Mouse (Mus musculus) kidney, postnatal 0 days (tissue): ENCODE data around the gene Birc3. TPM values are rescaled to one million over a fixed set of nuclear protein-coding genes. Genes with fewer than 3 reads are reported as not detected.

Experiments
- ATAC-seq: fragments of 200-750 bp; cut with Nextera tagmentation; replicated peaks from 2 replicates; pipeline ENCODE4 v1.8.0; 2017; ENCODE audit warnings: low read depth, moderate number of reproducible peaks, moderate TSS enrichment, moderate library complexity; ENCODE audit not compliant: low FRiP score
- DNase-seq: peaks from one replicate; pipeline ENCODE4 v3.0.0-alpha.2; 2016; ENCODE audit warnings: low spot score
- H3K27ac ChIP-seq: fragments of 300-500 bp; sonication (generic); 2 replicates; pipeline ENCODE4 v1.5.1; 2014; ENCODE audit warnings: mild to moderate bottlenecking
- H3K27me3 ChIP-seq: fragments of 300-500 bp; sonication (generic); 2 replicates; pipeline ENCODE4 v1.6.1; 2014; ENCODE audit warnings: low read length, mixed read lengths; ENCODE audit not compliant: insufficient read depth
- H3K36me3 ChIP-seq: fragments of 300-500 bp; sonication (generic); 2 replicates; pipeline ENCODE4 v1.6.1; 2014; ENCODE audit warnings: low read length, mixed read lengths; ENCODE audit not compliant: insufficient read depth
- H3K4me1 ChIP-seq: fragments of 300-500 bp; sonication (generic); replicated peaks from 2 replicates; pipeline ENCODE4 v1.6.1; 2014; ENCODE audit warnings: antibody characterized with exemption, low read length, mixed read lengths; ENCODE audit not compliant: insufficient read depth
- H3K4me2 ChIP-seq: fragments of 300-500 bp; sonication (generic); 2 replicates; pipeline ENCODE4 v1.6.1; 2014; ENCODE audit warnings: mild to moderate bottlenecking, low read length, moderate library complexity, mixed read lengths
- H3K4me3 ChIP-seq: fragments of 300-500 bp; sonication (generic); replicated peaks from 2 replicates; pipeline ENCODE4 v1.5.1; 2014; ENCODE audit warnings: low read depth, low read length
- H3K9ac ChIP-seq: fragments of 300-500 bp; sonication (generic); 2 replicates; pipeline ENCODE4 v1.6.1; 2014; ENCODE audit warnings: low read depth, low read length
- H3K9me3 ChIP-seq: fragments of 300-500 bp; sonication (generic); replicated peaks from 2 replicates; pipeline ENCODE4 v1.6.1; 2016; ENCODE audit warnings: low read length, inconsistent platforms, mixed read lengths
- CTCF ChIP-seq: IDR thresholded peaks from 2 replicates; pipeline ENCODE4 v1.5.1; 2016; ENCODE audit warnings: antibody characterized with exemption, low read depth, mild to moderate bottlenecking, moderate library complexity
- WGBS: fragments of 180-500 bp; shearing (Covaris S2); extraction: QIAGEN DNeasy Blood & Tissue Kit; methylation state at CpG from one replicate; pipeline ENCODE4 v1.1.7; 2014; 5-methylcytosine and 5-hydroxymethylcytosine counted together
- polyA plus RNA-seq: library from polyadenylated mRNA; unstranded; fragments of >200 nt; fragmentation: Nextera tagmentation; extraction: Ambion mirVana; gene quantifications from 2 replicates; pipeline ENCODE4 v1.2.1, GENCODE M21; 2015

The Birc3 gene
- polyA plus RNA-seq: 5.3 and 7.2 TPM in 2 replicates

DNA sequence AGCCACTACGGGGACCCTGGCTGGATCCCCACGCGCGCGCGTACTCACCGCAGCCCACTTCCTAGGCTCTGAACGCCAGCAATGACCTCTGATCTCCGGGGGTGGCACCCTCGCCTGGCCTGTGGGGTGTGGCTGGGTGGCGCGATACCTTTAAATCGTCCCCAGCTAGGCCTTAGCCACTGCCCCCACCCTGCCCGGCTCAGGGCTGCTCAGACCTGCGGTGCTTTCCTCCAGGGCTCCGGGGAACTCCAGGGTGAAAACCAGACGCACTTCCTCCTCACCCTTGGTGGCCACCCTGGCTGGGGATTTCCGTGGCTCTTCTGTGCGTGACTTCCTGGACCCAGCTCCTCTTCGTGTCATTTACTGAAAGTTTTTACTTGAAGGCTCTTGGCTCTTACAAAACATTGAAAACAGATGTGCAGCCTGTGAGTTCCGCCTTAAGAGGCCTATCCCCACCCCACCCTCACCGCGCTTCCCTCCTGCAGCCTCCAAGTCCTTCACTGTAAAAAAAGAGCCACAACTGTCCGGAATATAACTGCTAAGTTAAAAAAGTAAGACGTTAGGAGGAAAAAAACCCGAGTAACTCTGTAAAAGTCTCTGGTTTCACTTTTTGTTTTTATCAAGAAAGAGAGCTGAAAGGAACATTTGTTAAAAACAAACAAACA, at the start of gene Birc3:
Birc3 (minus strand) TSS at position 412 of the 665 bp plus-strand sequence.
- Histone ChIP-seq H3K27ac (peak within 1 kb of the TSS; percentile 71), H3K4me1 (peaks cover 7% of the 10 kb centered on the region; the same call in 1 of the 2 replicates), H3K9ac (peak within 1 kb of the TSS; percentile 50), H3K27me3 (no peaks in the 10 kb centered on the region), H3K4me3 (peak within 1 kb of the TSS; percentile 50), H3K4me2 (peak within 1 kb of the TSS; percentile 56), H3K9me3 (no peaks in the 10 kb centered on the region), H3K36me3 (no peaks in the 10 kb centered on the region)
- DNase-seq (peak; percentile 73), ATAC-seq (peak; percentile 93)
- TF ChIP-seq CTCF: no peak
- WGBS: 3% methylated on average over 26 of the region's 26 CpGs

DNA sequence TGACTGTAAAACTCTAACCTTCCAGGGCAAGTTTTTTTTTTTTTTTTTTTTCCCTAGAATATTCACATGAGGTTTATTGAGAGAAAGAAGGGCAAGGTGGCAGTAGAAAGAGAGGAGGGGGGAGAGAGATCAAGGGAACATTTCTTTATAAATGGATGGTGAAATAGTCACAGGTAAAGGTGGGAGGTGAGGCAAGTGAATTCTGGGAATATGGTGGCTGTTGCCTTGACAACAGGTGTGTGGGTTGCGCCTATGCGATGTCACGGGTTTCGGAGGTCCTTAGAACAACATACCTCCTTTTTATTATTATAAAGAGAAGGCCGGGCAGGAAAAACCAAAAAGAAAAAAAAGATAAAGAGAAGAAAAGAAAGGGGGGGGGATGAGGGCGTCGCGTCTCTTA, 41.9 kb upstream of the Birc3 start:
- Histone ChIP-seq H3K27ac (no peak overlapping the region), H3K4me1 (no peaks in the 10 kb centered on the region), H3K27me3 (no peaks in the 10 kb centered on the region), H3K9ac (no peak overlapping the region), H3K36me3 (no peaks in the 10 kb centered on the region), H3K4me2 (peak overlapping the region; percentile 30; the same call in 1 of the 2 replicates), H3K4me3 (no peak overlapping the region), H3K9me3 (no peaks in the 10 kb centered on the region)
- WGBS: 53% methylated on average over 8 of the region's 8 CpGs
- no peak for ATAC-seq
- DNase-seq: no peak
- TF ChIP-seq CTCF: no peak

DNA sequence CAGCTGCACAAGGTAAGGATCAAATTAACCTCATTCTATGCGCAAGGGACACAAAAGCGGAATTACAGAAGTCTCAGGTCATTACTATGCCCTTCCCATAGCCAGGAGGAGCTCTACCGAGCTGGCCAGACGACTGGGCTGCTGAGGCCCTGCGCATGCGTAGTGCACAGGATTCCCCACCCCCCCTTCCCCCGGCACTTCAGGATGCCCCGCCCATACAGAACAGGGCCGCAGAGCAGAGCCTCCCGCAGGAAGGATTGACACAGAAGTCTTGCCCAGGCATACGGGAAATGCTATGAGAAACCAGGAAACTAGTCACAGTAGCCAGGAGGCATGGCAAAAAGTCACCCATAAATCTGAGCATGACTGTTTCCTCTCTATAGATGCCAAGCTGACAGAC, 41.5 kb upstream of the Birc3 start:
- Histone ChIP-seq H3K4me3 (no peak overlapping the region), H3K9me3 (no peaks in the 10 kb centered on the region), H3K27me3 (no peaks in the 10 kb centered on the region), H3K4me1 (no peaks in the 10 kb centered on the region), H3K27ac (no peak overlapping the region), H3K36me3 (no peaks in the 10 kb centered on the region), H3K4me2 (peak overlapping the region; percentile 30), H3K9ac (no peak overlapping the region)
- ATAC-seq (peak; percentile 93), DNase-seq (peak; percentile 90)
- peak; percentile 64 for TF ChIP-seq CTCF
- WGBS: 4% methylated on average over 11 of the region's 11 CpGs

DNA sequence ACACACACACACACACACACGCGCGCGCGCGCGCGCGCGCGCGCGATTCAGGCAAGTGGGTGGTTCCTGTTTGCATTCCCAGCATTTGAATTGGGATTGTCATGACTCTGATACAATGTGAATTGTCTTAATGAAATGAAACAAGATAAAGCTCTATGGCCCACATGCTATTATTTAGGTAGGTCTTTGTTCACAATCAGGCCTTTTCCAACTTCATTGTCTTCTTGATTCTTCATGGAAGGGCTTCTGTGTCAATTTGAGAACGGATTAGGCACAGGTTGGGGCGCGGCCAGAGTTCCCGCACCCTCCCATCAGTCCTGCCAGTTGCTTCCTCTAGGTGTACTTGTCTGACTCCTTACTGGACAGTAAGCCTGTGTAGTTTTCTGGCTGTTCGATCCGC, 41.0 kb upstream of the Birc3 start:
- no peak overlapping the region for H3K27ac ChIP-seq
- no peak overlapping the region for H3K4me3 ChIP-seq
- ATAC-seq: peak; percentile 3; the same call in 1 of the 2 replicates
- no peak for TF ChIP-seq CTCF
- H3K9ac ChIP-seq: no peak overlapping the region
- no peaks in the 10 kb centered on the region for H3K36me3 ChIP-seq
- no peak for DNase-seq
- H3K4me2 ChIP-seq: peak overlapping the region; percentile 27
- H3K9me3 ChIP-seq: no peaks in the 10 kb centered on the region
- no peaks in the 10 kb centered on the region for H3K27me3 ChIP-seq
- no peaks in the 10 kb centered on the region for H3K4me1 ChIP-seq
- 66% methylated on average over 19 of the region's 19 CpGs for WGBS

DNA sequence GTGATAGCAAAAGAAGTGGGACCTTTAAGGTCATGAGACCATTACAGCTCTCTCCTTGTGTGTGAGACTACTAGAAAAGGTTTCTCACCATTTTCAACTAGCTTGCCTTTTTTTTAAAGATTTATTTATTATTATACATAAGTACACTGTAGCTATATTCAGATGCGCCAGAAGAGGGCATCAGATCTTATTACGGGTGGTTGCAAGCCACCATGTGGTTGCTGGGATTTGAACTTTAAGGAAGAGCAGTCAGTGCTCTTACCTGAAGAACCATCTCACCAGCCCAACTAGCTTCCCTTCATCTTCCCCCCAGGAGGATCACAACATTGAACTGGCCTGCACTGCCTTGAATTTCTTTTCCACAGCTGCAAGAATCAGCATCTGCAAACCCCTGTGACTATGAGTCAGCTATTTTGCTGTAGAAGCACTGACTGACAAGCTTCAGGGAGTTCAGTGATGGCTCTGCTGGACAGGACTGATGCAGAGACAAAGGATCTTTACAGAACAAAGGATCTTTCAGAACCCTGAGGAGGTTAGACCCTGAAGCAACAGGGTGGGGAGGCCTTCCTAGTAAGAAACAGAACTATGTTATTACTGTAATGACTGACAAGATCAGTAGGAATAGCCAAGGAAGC, 34.5 kb upstream of the Birc3 start:
- no peak overlapping the region for H3K4me3 ChIP-seq
- ATAC-seq (no peak), DNase-seq (no peak)
- H3K9ac ChIP-seq: no peak overlapping the region
- peak; percentile 13; the same call in 1 of the 2 replicates for TF ChIP-seq CTCF
- no peaks in the 10 kb centered on the region for H3K4me1 ChIP-seq
- H3K27ac ChIP-seq: no peak overlapping the region
- H3K27me3 ChIP-seq: no peaks in the 10 kb centered on the region
- WGBS: 96% methylated on average over 2 of the region's 2 CpGs
- H3K9me3 ChIP-seq: no peaks in the 10 kb centered on the region
- no peaks in the 10 kb centered on the region for H3K36me3 ChIP-seq
- H3K4me2 ChIP-seq: no peak overlapping the region

DNA sequence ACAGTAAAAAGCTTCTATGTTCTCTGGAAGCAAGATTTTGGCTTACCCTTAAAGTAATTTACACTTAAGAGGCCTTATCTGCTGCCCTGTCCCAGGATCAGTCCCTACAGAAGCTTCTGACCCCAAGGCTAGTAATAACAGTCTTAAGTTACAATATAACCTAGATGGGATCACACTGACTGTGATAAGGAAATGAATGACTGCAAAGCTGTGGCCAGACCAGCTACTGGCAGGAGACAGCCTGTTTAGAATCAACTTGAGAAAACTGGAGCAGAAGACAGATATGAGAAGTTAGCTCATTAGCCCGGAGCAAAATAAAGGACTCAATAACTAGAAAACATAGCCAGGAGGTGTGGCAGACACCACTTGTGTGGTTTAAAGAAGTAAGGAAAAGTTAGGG, 33.6 kb upstream of the Birc3 start:
- H3K36me3 ChIP-seq: no peaks in the 10 kb centered on the region
- 74% methylated on average over 1 of the region's 1 CpGs for WGBS
- H3K27me3 ChIP-seq: no peaks in the 10 kb centered on the region
- no peak overlapping the region for H3K9ac ChIP-seq
- no peak overlapping the region for H3K4me2 ChIP-seq
- DNase-seq: no peak
- H3K4me3 ChIP-seq: no peak overlapping the region
- TF ChIP-seq CTCF: no peak
- no peak overlapping the region for H3K27ac ChIP-seq
- ATAC-seq: no peak
- H3K4me1 ChIP-seq: no peaks in the 10 kb centered on the region
- no peaks in the 10 kb centered on the region for H3K9me3 ChIP-seq
